Mouse (Mus musculus): Measurements from ENCODE around the gene Card9. TPM values are rescaled to one million over a fixed set of nuclear protein-coding genes. Genes with fewer than 3 reads are reported as not detected.

Card9 gene
- 2.2 and 3.2 TPM in 2 replicates for polyA plus RNA-seq (2012; rRNA removed)

DNA sequence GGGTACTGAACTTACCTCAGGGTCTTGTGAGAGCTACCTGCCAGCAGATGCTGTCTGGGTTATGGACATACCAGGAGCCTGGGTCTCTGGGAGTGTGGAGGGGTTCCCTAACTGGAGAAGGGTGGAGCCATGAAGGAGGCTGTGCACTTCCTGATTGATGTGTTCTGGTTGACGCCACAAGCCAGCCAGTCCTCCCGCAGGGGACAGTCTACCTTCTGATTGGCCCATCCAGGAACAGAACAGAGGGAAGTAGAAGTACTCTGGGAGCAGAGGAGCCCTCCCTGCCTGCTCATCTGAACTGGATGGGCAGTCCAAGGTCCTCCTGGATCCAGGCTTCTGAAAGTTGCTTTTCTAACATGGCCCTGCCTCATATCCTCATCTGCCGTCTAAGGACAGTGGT lies at the start of gene Card9:
Gene Card9, minus strand, starts transcription at position 147 of the 400 bp plus-strand sequence.

GRCm38 (mm10) chr2:26408515-26409356 lies 48.0 kb upstream of the Card9 start, which contains the start of gene Inpp5e:
TSS of gene Inpp5e (minus strand) at chr2:26409203.

DNA sequence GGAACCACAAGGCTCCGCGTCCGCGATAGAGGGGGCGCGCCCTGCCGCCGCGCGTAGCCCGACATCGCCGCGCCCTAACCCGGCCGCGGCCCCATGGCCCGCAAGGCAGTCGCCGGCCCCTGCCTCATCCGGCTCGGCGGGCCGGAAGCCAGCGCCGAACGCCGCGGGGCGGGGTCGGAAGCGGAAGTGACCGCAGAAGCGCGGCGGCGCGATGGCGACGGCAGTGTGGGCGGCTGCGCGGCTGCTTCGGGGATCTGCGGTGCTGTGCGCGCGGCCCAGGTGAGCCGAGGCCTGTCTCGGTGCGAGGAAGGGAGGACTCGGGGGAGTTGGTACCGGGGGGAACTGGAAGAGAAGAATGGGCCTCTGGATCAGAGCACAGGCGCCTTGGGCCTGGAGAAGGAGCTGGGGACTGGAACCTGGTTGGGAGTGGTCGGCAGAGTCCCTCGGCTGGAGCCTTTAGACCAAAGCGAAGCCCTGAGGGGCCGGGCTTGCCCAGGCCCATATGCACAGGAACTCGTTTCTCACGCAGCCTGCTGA lies 28.5 kb upstream of the Card9 start, which contains the start of the genes Entr1 and Pmpca:
Gene Entr1, minus strand, starts transcription at position 163 of the 537 bp plus-strand sequence.
Gene Pmpca, plus strand, starts transcription at position 186 of the 537 bp plus-strand sequence.

DNA sequence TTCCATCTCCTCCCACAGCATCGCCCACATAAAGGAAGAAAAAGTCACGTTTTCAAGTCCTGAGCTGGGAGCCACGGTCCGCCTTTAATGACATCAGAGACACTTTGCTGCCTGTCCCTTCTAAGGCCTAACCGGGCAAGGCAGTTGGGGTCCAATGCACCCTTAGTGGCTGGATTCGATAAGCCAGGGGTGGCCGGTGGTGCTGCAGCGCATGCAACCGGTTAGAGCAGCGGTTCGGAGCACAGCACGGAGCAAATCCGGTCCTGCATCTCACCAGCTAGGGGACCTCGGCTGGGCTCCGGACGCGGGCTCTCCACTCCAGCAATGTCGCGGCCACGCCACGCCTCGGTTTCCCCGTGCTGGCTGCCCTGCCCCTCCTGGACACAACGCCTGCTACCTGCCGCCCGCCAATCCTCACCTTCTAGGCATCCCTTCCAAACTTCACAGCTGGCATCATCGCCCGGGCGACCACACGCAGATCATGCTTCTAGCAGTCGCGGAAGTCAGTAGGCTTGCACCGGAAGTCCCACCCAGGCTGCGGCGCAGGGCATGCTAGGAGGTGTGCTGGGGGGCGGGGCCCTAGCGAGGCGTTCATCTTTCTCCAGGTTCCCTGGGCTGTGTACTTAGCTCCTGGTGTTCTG lies 19.5 kb upstream of the Card9 start, which contains the start of gene Snapc4:
Gene Snapc4, minus strand, starts transcription at position 523 of the 641 bp plus-strand sequence.

DNA sequence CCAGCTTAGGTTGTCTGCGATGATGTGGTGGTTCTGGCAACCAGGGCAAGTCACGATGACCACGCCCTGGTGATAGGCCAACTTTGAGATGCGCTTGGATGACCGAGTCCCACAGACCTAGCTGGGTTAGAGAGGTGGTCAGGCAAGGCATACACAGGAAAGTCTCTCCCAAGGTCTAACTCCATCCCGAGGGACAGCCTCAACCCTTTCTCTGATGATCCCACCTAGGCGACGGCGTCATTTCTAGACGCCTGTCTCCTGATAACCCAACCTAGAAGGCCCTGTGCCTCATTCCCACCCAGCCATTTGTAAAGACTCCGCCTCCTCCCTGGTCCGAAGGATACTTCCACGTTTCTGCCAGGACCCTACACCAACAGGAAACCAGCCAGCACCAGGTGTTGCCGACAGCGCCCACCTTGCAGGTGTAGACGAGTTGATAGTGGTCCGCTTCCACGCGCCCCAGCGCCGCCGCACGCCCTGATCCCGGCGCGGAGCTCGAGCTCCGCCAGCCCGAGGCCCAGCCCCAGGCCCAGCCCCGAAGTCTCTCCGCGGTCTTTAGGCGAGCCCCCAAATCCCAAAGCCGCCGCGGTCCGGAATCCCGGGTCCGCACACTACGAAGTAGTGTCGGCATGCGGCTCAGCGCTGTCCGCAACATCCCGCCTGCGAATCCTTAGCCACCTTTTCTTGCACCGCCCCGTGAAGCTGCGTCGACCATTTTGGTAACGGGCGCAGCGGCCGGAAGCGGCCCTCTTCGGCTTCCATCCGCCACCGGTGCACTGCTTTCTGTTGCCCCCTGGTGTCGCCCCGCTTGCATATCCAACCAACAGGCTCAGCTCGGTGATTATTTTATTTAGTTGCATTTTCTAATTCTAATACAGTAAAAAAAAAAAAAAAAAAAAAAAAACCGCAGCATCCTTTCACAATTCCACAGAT lies 9.1 kb downstream of the Card9 start, which contains the start of gene Dnlz:
Gene Dnlz, minus strand, starts transcription at position 753 of the 933 bp plus-strand sequence.

DNA sequence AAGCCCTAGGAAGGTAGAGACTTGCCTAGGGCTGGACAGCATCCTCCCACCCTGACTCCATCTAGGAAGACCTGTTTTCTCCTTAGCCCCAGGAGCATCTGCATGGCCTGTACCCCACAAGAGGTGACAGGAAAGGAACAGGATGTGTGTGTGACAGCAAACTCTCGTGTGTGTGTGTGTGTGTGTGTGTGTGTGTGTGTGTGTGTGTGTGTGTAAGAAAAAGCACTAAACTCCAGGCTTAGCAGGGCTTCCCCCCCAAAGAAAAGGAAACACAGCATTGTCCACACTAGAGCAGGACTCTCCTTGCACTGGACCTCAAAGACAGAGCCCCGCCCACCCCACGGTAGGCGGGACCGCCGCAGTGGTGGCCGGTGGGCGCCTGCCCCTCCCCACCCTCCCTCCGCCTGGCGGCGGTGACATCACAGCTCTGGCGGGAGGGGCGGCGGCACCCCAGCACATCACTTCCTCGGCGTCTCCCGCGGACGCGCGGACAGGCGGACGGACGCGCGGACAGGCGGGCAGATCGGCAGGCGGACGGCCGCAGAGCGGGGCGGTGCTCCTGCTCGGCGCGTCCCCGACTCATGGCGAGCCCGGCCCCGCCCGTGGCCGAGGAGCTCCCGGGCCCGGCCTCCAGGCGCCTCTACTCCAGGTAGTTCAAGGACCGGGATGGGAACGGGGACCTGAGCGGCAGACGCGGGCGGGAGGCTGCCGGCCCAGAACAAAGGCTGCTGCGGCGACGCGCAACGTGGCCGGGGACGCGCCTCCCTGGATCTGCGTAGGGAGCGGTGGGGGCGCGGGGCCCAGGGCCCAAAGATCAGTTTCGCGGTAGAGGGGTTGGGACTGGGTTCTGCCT lies 45.4 kb downstream of the Card9 start, which contains the start of gene Gpsm1:
Gene Gpsm1, plus strand, starts transcription at position 444 of the 853 bp plus-strand sequence.

Other genes with a start within 250 kb of the Card9 start
- gene Nacc2, start 237.7 kb downstream of the Card9 start, polyA plus RNA-seq (2012; rRNA removed), result 22.4 and 33.1 TPM in 2 replicates
- 0.11 and 0.25 TPM in 2 replicates for gene Lhx3, start 152.6 kb downstream of the Card9 start, polyA plus RNA-seq (2012; rRNA removed)
- 7.0 and 9.2 TPM in 2 replicates for gene Qsox2, start 123.4 kb downstream of the Card9 start, polyA plus RNA-seq (2012; rRNA removed)
- 0.48 and 0.97 TPM in 2 replicates for gene Ccdc187, start 66.4 kb downstream of the Card9 start, polyA plus RNA-seq (2012; rRNA removed)
- gene Gpsm1, start 45.4 kb downstream of the Card9 start, polyA plus RNA-seq (2012; rRNA removed), result 11.7 and 17.3 TPM in 2 replicates
- 15.0 and 20.4 TPM in 2 replicates for gene Dnlz, start 8.8 kb downstream of the Card9 start, polyA plus RNA-seq (2012; rRNA removed)
- gene Snapc4, start 19.7 kb upstream of the Card9 start, polyA plus RNA-seq (2012; rRNA removed), result 18.8 and 20.6 TPM in 2 replicates
- gene Entr1, start 28.4 kb upstream of the Card9 start, polyA plus RNA-seq (2012; rRNA removed), result 29.6 and 29.9 TPM in 2 replicates
- 11.5 and 16.4 TPM in 2 replicates for gene Pmpca, start 28.4 kb upstream of the Card9 start, polyA plus RNA-seq (2012; rRNA removed)
- gene Inpp5e, start 48.3 kb upstream of the Card9 start, polyA plus RNA-seq (2012; rRNA removed), result 7.3 and 11.0 TPM in 2 replicates
- 37.5 and 46.3 TPM in 2 replicates for gene Sec16a, start 84.3 kb upstream of the Card9 start, polyA plus RNA-seq (2012; rRNA removed)
- 10.8 and 17.6 TPM in 2 replicates for gene Notch1, start 155.7 kb upstream of the Card9 start, polyA plus RNA-seq (2012; rRNA removed)
- gene Egfl7, start 219.1 kb upstream of the Card9 start, polyA plus RNA-seq (2012; rRNA removed), result 132 and 149 TPM in 2 replicates
- gene Gm20532, start 225.7 kb upstream of the Card9 start, polyA plus RNA-seq (2012; rRNA removed), result not detected in 2 replicates
- gene Agpat2, start 243.5 kb upstream of the Card9 start, polyA plus RNA-seq (2012; rRNA removed), result 99.1 and 128 TPM in 2 replicates

All from stomach, adult 2 months (tissue).